Mouse (Mus musculus) kidney, embryonic 15.5 days (tissue): ENCODE data around the gene Gm15128. TPM values are rescaled to one million over a fixed set of nuclear protein-coding genes. Genes with fewer than 3 reads are reported as not detected.
"Not testable (repeated sequence)": the region's sequence is repeated elsewhere in the genome, so short reads cannot be mapped to it uniquely, and the experiment has no call there.

ENCODE experiments used
- ATAC-seq: fragments of 200-750 bp; cut with Nextera tagmentation; replicated peaks from 2 replicates; pipeline ENCODE4 v1.8.0; 2017; ENCODE audit warnings: moderate TSS enrichment; ENCODE audit not compliant: low FRiP score
- H3K27ac ChIP-seq: fragments of 300-500 bp; sonication (generic); 2 replicates; pipeline ENCODE4 v1.5.1; 2015; ENCODE audit warnings: mild to moderate bottlenecking, inconsistent platforms
- H3K27me3 ChIP-seq: fragments of 300-500 bp; sonication (generic); 2 replicates; pipeline ENCODE4 v1.6.1; 2015; ENCODE audit warnings: inconsistent platforms
- H3K36me3 ChIP-seq: fragments of 300-500 bp; sonication (generic); 2 replicates; pipeline ENCODE4 v1.6.1; 2015; ENCODE audit warnings: inconsistent platforms
- H3K4me1 ChIP-seq: fragments of 300-500 bp; sonication (generic); 2 replicates; pipeline ENCODE4 v1.6.1; 2015; ENCODE audit warnings: inconsistent platforms
- H3K4me2 ChIP-seq: fragments of 300-500 bp; sonication (generic); 2 replicates; pipeline ENCODE4 v1.6.1; 2015; ENCODE audit warnings: moderate library complexity, mild to moderate bottlenecking, inconsistent platforms
- H3K4me3 ChIP-seq: fragments of 300-500 bp; sonication (generic); replicated peaks from 2 replicates; pipeline ENCODE4 v1.5.1; 2015; ENCODE audit warnings: mild to moderate bottlenecking, inconsistent platforms
- H3K9ac ChIP-seq: fragments of 300-500 bp; sonication (generic); 2 replicates; pipeline ENCODE4 v1.6.1; 2015; ENCODE audit warnings: mild to moderate bottlenecking, inconsistent platforms
- H3K9me3 ChIP-seq: fragments of 300-500 bp; sonication (generic); replicated peaks from 2 replicates; pipeline ENCODE4 v1.6.1; 2016; ENCODE audit warnings: inconsistent platforms
- WGBS: fragments of 180-500 bp; shearing (Covaris S2); methylation state at CpG from one replicate; pipeline ENCODE4 v1.1.7; 2015; ENCODE audit warnings: mixed read lengths; 5-methylcytosine and 5-hydroxymethylcytosine counted together
- polyA plus RNA-seq: library from polyadenylated mRNA; unstranded; fragments of >200 nt; fragmentation: Nextera tagmentation; extraction: Ambion mirVana; gene quantifications from 2 replicates; pipeline ENCODE4 v1.2.1, GENCODE M21; 2015

Gene Gm15128
- not detected in 2 replicates for polyA plus RNA-seq

DNA sequence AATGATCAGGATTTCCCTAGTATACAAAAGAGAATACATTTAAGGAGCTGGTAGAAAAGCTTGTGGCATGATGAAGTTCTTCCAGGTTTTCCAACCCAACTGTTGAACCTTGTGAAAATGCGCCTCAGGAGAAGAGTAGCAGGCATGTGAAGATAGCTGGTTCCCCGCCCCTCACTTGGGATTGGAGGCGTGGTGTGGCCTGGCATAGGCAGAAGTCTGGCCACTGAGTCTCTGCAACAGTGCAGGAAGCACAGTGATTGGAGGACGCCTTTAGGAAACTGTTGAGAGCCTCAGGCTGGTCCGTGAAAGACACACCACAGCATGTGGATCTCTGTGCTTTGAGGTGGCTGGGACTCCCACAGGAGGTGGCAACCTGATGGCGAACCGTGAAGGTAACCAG lies at the start of gene Gm15128:
TSS of gene Gm15128 (plus strand) at position 301 of the 400 bp plus-strand sequence.
- not testable (repeated sequence) for H3K9ac ChIP-seq, H3K4me1 ChIP-seq, H3K27ac ChIP-seq, H3K27me3 ChIP-seq, H3K9me3 ChIP-seq, H3K4me2 ChIP-seq, H3K4me3 ChIP-seq, ATAC-seq, H3K36me3 ChIP-seq
- WGBS: 84% methylated on average over 7 of the region's 7 CpGs

Other genes starting within 250 kb of the Gm15128 start
- gene Lrch2, start 211.9 kb upstream of the Gm15128 start, polyA plus RNA-seq: 5.1 and 5.4 TPM in 2 replicates
- gene Gm15080, start 227.0 kb downstream of the Gm15128 start, polyA plus RNA-seq: not detected in 2 replicates